8 mouse cellular contexts compared by ENCODE assay signal in genomic region chr8:108647556-108647955, GRCm38 (mm10).
DNase-seq lines count a peak whose midpoint lies in the region; ATAC-seq and TF ChIP-seq lines count a peak whose summit lies in the region.
"Had no signal": no experiment of that assay in that cellular context is flagged by ENCODE, and none has a peak within 500 bp of the region (broad histone marks: within the 10 kb centered on the region; RNA-seq: fewer than 3 reads in every experiment).

No protein-coding gene starts in this region.

- H3K4me3 ChIP-seq in heart, postnatal 0 days (ENCODE audit: low read depth, low read length): no peak overlapping the region
- H3K4me3 ChIP-seq in neural tube, embryonic 15.5 days (replicated peaks): no peak overlapping the region

- H3K9ac ChIP-seq in heart, postnatal 0 days (replicated peaks; ENCODE audit: low read depth, low read length): no peak overlapping the region
- H3K9ac ChIP-seq in neural tube, embryonic 15.5 days (replicated peaks): no peak overlapping the region

- 0 out of 2 replicates have a peak overlapping the region, but pooled peaks have one; percentile 15 for H3K27ac ChIP-seq in heart, postnatal 0 days (ENCODE audit: low read depth)
- no peak overlapping the region for H3K27ac ChIP-seq in neural tube, embryonic 15.5 days (replicated peaks)

- no peak for TF ChIP-seq EP300 in heart, postnatal 0 days (IDR thresholded peaks at IDR 0.05; ENCODE audit: low read depth)

- H3K4me1 ChIP-seq in heart, postnatal 0 days (ENCODE audit: control insufficient read depth, insufficient read depth): no peaks in the 10 kb centered on the region
- no peaks in the 10 kb centered on the region for H3K4me1 ChIP-seq in neural tube, embryonic 15.5 days

- no peak for TF ChIP-seq CTCF in heart, postnatal 0 days (IDR thresholded peaks at IDR 0.05; ENCODE audit: low read depth)

- peak; percentile 41; the same call in 1 of the 2 replicates for ATAC-seq in heart, postnatal 0 days (ENCODE audit: insufficient read depth, low read depth)
- no peak for ATAC-seq in erythroid progenitor cell, adult 5-6 weeks (replicated peaks; ENCODE audit: low FRiP score, poor library complexity, severe bottlenecking)
- ATAC-seq in neural tube, embryonic 15.5 days (ENCODE audit: low FRiP score): no peak
- ATAC-seq: Patski had no signal

- peak; percentile 59 to 77 for DNase-seq in adrenal gland, adult (ENCODE audit: inconsistent age in 2 of 2, low spot score in 1 of 2)
- DNase-seq in adrenal gland, postnatal 14 days: peak; percentile 72
- peak; percentile 16 for DNase-seq in heart, postnatal 0 days (ENCODE audit: low spot score)
- peak; percentile 57 to 64 for DNase-seq in lung, adult 18-20 months
- no peak for DNase-seq in embryo, embryonic 11 days

- H3K9me3 ChIP-seq in heart, postnatal 0 days (replicated peaks; ENCODE audit: control insufficient read depth, low read length): no peaks in the 10 kb centered on the region
- no peaks in the 10 kb centered on the region for H3K9me3 ChIP-seq in neural tube, embryonic 15.5 days (replicated peaks)

- H3K27me3 ChIP-seq in heart, postnatal 0 days (ENCODE audit: control insufficient read depth, insufficient read depth, low read length): no peaks in the 10 kb centered on the region
- H3K27me3 ChIP-seq in neural tube, embryonic 15.5 days (replicated peaks): no peaks in the 10 kb centered on the region

- WGBS in heart, postnatal 0 days: 37% methylated on average over 8 of the region's 8 CpGs
- WGBS in neural tube, embryonic 15.5 days: 47% methylated on average over 8 of the region's 8 CpGs

- no peaks in the 10 kb centered on the region for H3K36me3 ChIP-seq in heart, postnatal 0 days (replicated peaks; ENCODE audit: control insufficient read depth, insufficient read depth, low read length)
- no peaks in the 10 kb centered on the region for H3K36me3 ChIP-seq in neural tube, embryonic 15.5 days

- no peak overlapping the region for H3K4me2 ChIP-seq in heart, postnatal 0 days (ENCODE audit: low read depth, low read length)
- no peak overlapping the region for H3K4me2 ChIP-seq in neural tube, embryonic 15.5 days
